Mouse (Mus musculus) midbrain, embryonic 11.5 days (tissue): ENCODE results near the gene Gabarap. TPM values are rescaled to one million over a fixed set of nuclear protein-coding genes. Genes with fewer than 3 reads are reported as not detected.

Experiments
- microRNA counts: library from miRNA; unstranded; fragments of <30 nt; microRNA quantifications from one replicate; lab custom pipeline; 2015
- microRNA-seq: library from miRNA; unstranded; fragments of <30 nt; microRNA quantifications from one replicate; pipeline ENCODE4, GENCODE M21; 2017
- polyA plus RNA-seq: library from polyadenylated mRNA; unstranded; fragments of >200 nt; fragmentation: Nextera tagmentation; extraction: Ambion mirVana; gene quantifications from 2 replicates; pipeline ENCODE4 v1.2.1, GENCODE M21; 2014

The Gabarap gene
- polyA plus RNA-seq, 1 experiment from 2014 or later: 566 TPM

MicroRNAs within 50 kb of the gene (microRNA counts, 519-probe panel; counts per million panel counts)
- not detected for microRNA mmu-miR-324-3p (lab: Ali Mortazavi, UCI)
- microRNA mmu-miR-324-5p (lab: Ali Mortazavi, UCI): 5,247 counts per million, percentile 64 among the panel's probes with 10 or more counts

Small RNA genes within 50 kb of the gene (microRNA-seq; reads per million reads assigned to microRNA genes)
- gene Gm44349 (not detected), gene Mir324 (6,750 reads per million, percentile 93 among the genes with 10 or more reads in this experiment)

Other genes starting within 250 kb of the Gabarap start
- gene Polr2a, start 232.5 kb upstream of the Gabarap start, polyA plus RNA-seq: 52.4 and 54.1 TPM in 2 replicates
- not detected in 2 replicates for gene Slc35g3, start 229.2 kb upstream of the Gabarap start, polyA plus RNA-seq
- 0.90 and 0.91 TPM in 2 replicates for gene Zbtb4, start 225.2 kb upstream of the Gabarap start, polyA plus RNA-seq
- 0.67 and 0.79 TPM in 2 replicates for gene Chrnb1, start 195.2 kb upstream of the Gabarap start, polyA plus RNA-seq
- 1.3 and 1.5 TPM in 2 replicates for gene Fgf11, start 189.3 kb upstream of the Gabarap start, polyA plus RNA-seq
- 0.20 and 0.23 TPM in 2 replicates for gene Tmem102, start 185.5 kb upstream of the Gabarap start, polyA plus RNA-seq
- not detected in 2 replicates for gene Gm39566, start 175.8 kb upstream of the Gabarap start, polyA plus RNA-seq
- not detected in 2 replicates for gene Spem2, start 172.7 kb upstream of the Gabarap start, polyA plus RNA-seq
- gene Spem1, start 169.0 kb upstream of the Gabarap start, polyA plus RNA-seq: 0.12 TPM in 1 of 2 replicates, not detected in the other
- gene Nlgn2, start 153.4 kb upstream of the Gabarap start, polyA plus RNA-seq: 9.9 and 10.3 TPM in 2 replicates
- 285 and 287 TPM in 2 replicates for gene Tmem256, start 152.6 kb upstream of the Gabarap start, polyA plus RNA-seq
- gene Plscr3, start 144.8 kb upstream of the Gabarap start, polyA plus RNA-seq: 61.7 and 65.3 TPM in 2 replicates
- gene Tnk1, start 132.4 kb upstream of the Gabarap start, polyA plus RNA-seq: 0.44 and 0.48 TPM in 2 replicates
- not detected in 2 replicates for gene Tmem95, start 113.1 kb upstream of the Gabarap start, polyA plus RNA-seq
- gene Kctd11, start 109.7 kb upstream of the Gabarap start, polyA plus RNA-seq: 3.1 and 3.9 TPM in 2 replicates
- 0.36 and 0.59 TPM in 2 replicates for gene Acap1, start 95.6 kb upstream of the Gabarap start, polyA plus RNA-seq
- 15.3 and 17.8 TPM in 2 replicates for gene 2810408A11Rik, start 90.2 kb upstream of the Gabarap start, polyA plus RNA-seq
- gene Neurl4, start 90.1 kb upstream of the Gabarap start, polyA plus RNA-seq: 15.6 and 16.3 TPM in 2 replicates
- gene Gps2, start 77.3 kb upstream of the Gabarap start, polyA plus RNA-seq: 92.2 and 95.8 TPM in 2 replicates
- gene Eif5a, start 69.2 kb upstream of the Gabarap start, polyA plus RNA-seq: 1,778 and 1,800 TPM in 2 replicates
- 3.2 and 5.1 TPM in 2 replicates for gene Ybx2, start 55.3 kb upstream of the Gabarap start, polyA plus RNA-seq
- 6.3 and 7.8 TPM in 2 replicates for gene Slc2a4, start 43.0 kb upstream of the Gabarap start, polyA plus RNA-seq
- gene Cldn7, start 26.4 kb upstream of the Gabarap start, polyA plus RNA-seq: 2.3 and 2.7 TPM in 2 replicates
- 20.7 and 22.6 TPM in 2 replicates for gene Ctdnep1, start 10.0 kb upstream of the Gabarap start, polyA plus RNA-seq
- 150 and 151 TPM in 2 replicates for gene Elp5, start 8.6 kb upstream of the Gabarap start, polyA plus RNA-seq
- gene Phf23, start 4.6 kb downstream of the Gabarap start, polyA plus RNA-seq: 51.5 and 53.4 TPM in 2 replicates
- gene Dvl2, start 9.5 kb downstream of the Gabarap start, polyA plus RNA-seq: 29.0 and 30.0 TPM in 2 replicates
- gene Acadvl, start 24.3 kb downstream of the Gabarap start, polyA plus RNA-seq: 46.5 and 47.8 TPM in 2 replicates
- gene Dlg4, start 25.8 kb downstream of the Gabarap start, polyA plus RNA-seq: 11.2 and 15.2 TPM in 2 replicates
- 0.23 and 0.51 TPM in 2 replicates for gene Asgr1, start 62.9 kb downstream of the Gabarap start, polyA plus RNA-seq
- gene Asgr2, start 101.5 kb downstream of the Gabarap start, polyA plus RNA-seq: not detected in 2 replicates
- gene Mgl2, start 139.2 kb downstream of the Gabarap start, polyA plus RNA-seq: 0.11 and 0.22 TPM in 2 replicates
- 0.66 and 0.89 TPM in 2 replicates for gene Clec10a, start 165.1 kb downstream of the Gabarap start, polyA plus RNA-seq
- 0.19 and 0.30 TPM in 2 replicates for gene Slc16a11, start 221.6 kb downstream of the Gabarap start, polyA plus RNA-seq
- gene Slc16a13, start 229.9 kb downstream of the Gabarap start, polyA plus RNA-seq: 14.9 and 15.8 TPM in 2 replicates
- 4.9 and 5.4 TPM in 2 replicates for gene Bcl6b, start 238.7 kb downstream of the Gabarap start, polyA plus RNA-seq
- 226 and 232 TPM in 2 replicates for gene 0610010K14Rik, start 246.8 kb downstream of the Gabarap start, polyA plus RNA-seq
- 9.7 and 12.1 TPM in 2 replicates for gene Gm21988, start 248.7 kb downstream of the Gabarap start, polyA plus RNA-seq
- gene Rnasek, start 248.7 kb downstream of the Gabarap start, polyA plus RNA-seq: 126 and 127 TPM in 2 replicates